Mouse (Mus musculus) central nervous system, embryonic 14 days (tissue): ENCODE data around the gene 1700092M07Rik. TPM values are rescaled to one million over a fixed set of nuclear protein-coding genes. Genes with fewer than 3 reads are reported as not detected.

Source experiments
- polyA plus RNA-seq: library from polyadenylated mRNA; depleted of rRNA; stranded (reverse); fragments of >200 nt; gene quantifications from 2 replicates; pipeline ENCODE4 v1.2.3, GENCODE M21; 2012; rRNA removed

1700092M07Rik gene
- 2.2 and 3.8 TPM in 2 replicates for polyA plus RNA-seq

GRCm38 (mm10) chr19:8740603-8741002 is at the start of gene 1700092M07Rik:
Gene 1700092M07Rik, plus strand, starts transcription at chr19:8740718.

GRCm38 (mm10) chr19:8722907-8723573 is 17.5 kb upstream of the 1700092M07Rik start, which contains the start of gene Slc3a2:
Gene Slc3a2, minus strand, starts transcription at chr19:8723369.

GRCm38 (mm10) chr19:8735389-8736159 is 4.9 kb upstream of the 1700092M07Rik start, which contains the start of gene Wdr74:
Gene Wdr74, plus strand, starts transcription at chr19:8735827.

GRCm38 (mm10) chr19:8741243-8741869 is 838 bp downstream of the 1700092M07Rik start, which contains the start of gene Stx5a:
Gene Stx5a, plus strand, starts transcription at chr19:8741413.

GRCm38 (mm10) chr19:8756635-8757387 is 16.3 kb downstream of the 1700092M07Rik start, which contains the start of gene Nxf1:
Gene Nxf1, plus strand, starts transcription at chr19:8757073.

GRCm38 (mm10) chr19:8770567-8771270 is 30.2 kb downstream of the 1700092M07Rik start, which contains the start of gene Tmem223:
Gene Tmem223, plus strand, starts transcription at chr19:8770996.

GRCm38 (mm10) chr19:8774086-8774835 is 33.7 kb downstream of the 1700092M07Rik start, which contains the start of gene Tmem179b:
Gene Tmem179b, minus strand, starts transcription at chr19:8774467.

GRCm38 (mm10) chr19:8786008-8786781 is 45.7 kb downstream of the 1700092M07Rik start, which contains the start of gene Taf6l:
Gene Taf6l, minus strand, starts transcription at chr19:8786417.

Other genes with a start within 250 kb of the 1700092M07Rik start
- 5.2 and 5.9 TPM in 2 replicates for gene Slc22a8, start 149.5 kb upstream of the 1700092M07Rik start, polyA plus RNA-seq
- gene Slc22a6, start 122.7 kb upstream of the 1700092M07Rik start, polyA plus RNA-seq: 10.5 and 10.8 TPM in 2 replicates
- gene Chrm1, start 76.9 kb upstream of the 1700092M07Rik start, polyA plus RNA-seq: 1.2 and 1.8 TPM in 2 replicates
- gene Slc3a2, start 17.3 kb upstream of the 1700092M07Rik start, polyA plus RNA-seq: 139 and 144 TPM in 2 replicates
- 63.8 and 65.5 TPM in 2 replicates for gene Wdr74, start 4.9 kb upstream of the 1700092M07Rik start, polyA plus RNA-seq
- gene Stx5a, start 695 bp downstream of the 1700092M07Rik start, polyA plus RNA-seq: 128 and 133 TPM in 2 replicates
- 237 and 239 TPM in 2 replicates for gene Nxf1, start 16.4 kb downstream of the 1700092M07Rik start, polyA plus RNA-seq
- gene Tmem223, start 30.3 kb downstream of the 1700092M07Rik start, polyA plus RNA-seq: 238 and 255 TPM in 2 replicates
- 27.4 and 32.0 TPM in 2 replicates for gene Tmem179b, start 33.7 kb downstream of the 1700092M07Rik start, polyA plus RNA-seq
- 26.2 TPM in 2 replicates for gene Taf6l, start 45.7 kb downstream of the 1700092M07Rik start, polyA plus RNA-seq
- 141 and 149 TPM in 2 replicates for gene Polr2g, start 57.9 kb downstream of the 1700092M07Rik start, polyA plus RNA-seq
- 5.2 and 5.8 TPM in 2 replicates for gene Zbtb3, start 61.8 kb downstream of the 1700092M07Rik start, polyA plus RNA-seq
- gene Ttc9c, start 78.6 kb downstream of the 1700092M07Rik start, polyA plus RNA-seq: 50.1 and 61.9 TPM in 2 replicates
- 92.1 and 94.3 TPM in 2 replicates for gene Hnrnpul2, start 79.3 kb downstream of the 1700092M07Rik start, polyA plus RNA-seq
- 0.57 and 1.3 TPM in 2 replicates for gene AC129217.1, start 89.1 kb downstream of the 1700092M07Rik start, polyA plus RNA-seq
- 78.4 and 83.2 TPM in 2 replicates for gene Bscl2, start 96.7 kb downstream of the 1700092M07Rik start, polyA plus RNA-seq
- gene Gng3, start 98.5 kb downstream of the 1700092M07Rik start, polyA plus RNA-seq: 190 TPM in 2 replicates
- 0.85 and 0.94 TPM in 2 replicates for gene Lrrn4cl, start 110.0 kb downstream of the 1700092M07Rik start, polyA plus RNA-seq
- 136 and 140 TPM in 2 replicates for gene Ubxn1, start 130.8 kb downstream of the 1700092M07Rik start, polyA plus RNA-seq
- gene Uqcc3, start 140.2 kb downstream of the 1700092M07Rik start, polyA plus RNA-seq: 51.3 and 57.6 TPM in 2 replicates
- gene Lbhd1, start 143.0 kb downstream of the 1700092M07Rik start, polyA plus RNA-seq: 4.9 and 6.7 TPM in 2 replicates
- not detected in 2 replicates for gene Gm49403, start 143.2 kb downstream of the 1700092M07Rik start, polyA plus RNA-seq
- gene 1810009A15Rik, start 148.1 kb downstream of the 1700092M07Rik start, polyA plus RNA-seq: 67.3 and 81.7 TPM in 2 replicates
- 0.18 and 1.1 TPM in 2 replicates for gene Gm49416, start 148.2 kb downstream of the 1700092M07Rik start, polyA plus RNA-seq
- 28.9 and 29.0 TPM in 2 replicates for gene Ints5, start 152.3 kb downstream of the 1700092M07Rik start, polyA plus RNA-seq
- 157 and 161 TPM in 2 replicates for gene Ganab, start 157.4 kb downstream of the 1700092M07Rik start, polyA plus RNA-seq
- 146 and 151 TPM in 2 replicates for gene B3gat3, start 179.7 kb downstream of the 1700092M07Rik start, polyA plus RNA-seq
- 2.0 and 3.3 TPM in 2 replicates for gene Rom1, start 188.6 kb downstream of the 1700092M07Rik start, polyA plus RNA-seq
- 18.3 and 26.1 TPM in 2 replicates for gene Eml3, start 188.8 kb downstream of the 1700092M07Rik start, polyA plus RNA-seq
- 62.2 and 65.0 TPM in 2 replicates for gene Mta2, start 201.2 kb downstream of the 1700092M07Rik start, polyA plus RNA-seq
- gene Tut1, start 213.1 kb downstream of the 1700092M07Rik start, polyA plus RNA-seq: 26.1 and 29.3 TPM in 2 replicates
- gene Eef1g, start 226.3 kb downstream of the 1700092M07Rik start, polyA plus RNA-seq: 429 and 446 TPM in 2 replicates
- 3.8 and 8.4 TPM in 2 replicates for gene Ahnak, start 248.6 kb downstream of the 1700092M07Rik start, polyA plus RNA-seq